Mouse (Mus musculus): ENCODE measurements around the gene Golm1. TPM values are rescaled to one million over a fixed set of nuclear protein-coding genes. Genes with fewer than 3 reads are reported as not detected.

Golm1 gene
- polyA plus RNA-seq, 1 experiment from 2014 or later = 40.9 TPM

DNA sequence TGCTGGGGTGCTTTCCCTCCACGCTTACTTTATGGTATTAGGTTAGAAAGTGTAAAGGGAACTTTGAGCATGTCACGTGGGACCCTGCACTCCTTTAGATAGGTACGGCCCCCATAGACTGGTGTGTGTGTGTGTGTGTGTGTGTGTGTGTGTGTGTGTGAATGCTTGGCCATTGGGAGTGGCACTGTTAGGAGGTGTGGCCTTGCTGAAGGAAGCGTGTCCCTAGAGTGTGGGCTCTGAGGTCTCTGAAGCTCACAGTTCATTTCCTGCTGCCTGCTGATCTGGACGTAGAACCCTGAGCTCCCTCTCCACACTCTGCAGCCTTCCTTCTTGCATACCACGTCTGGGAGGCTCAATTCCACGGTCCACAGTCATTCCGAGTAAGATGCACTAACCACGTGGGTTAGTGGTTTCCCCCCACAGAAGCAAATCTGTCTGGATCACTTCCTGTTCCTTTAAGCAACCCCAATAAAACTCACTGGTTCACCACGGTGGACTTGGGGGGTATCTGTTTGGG is 19.2 kb downstream of the Golm1 start:
- Histone ChIP-seq H3K9me3 (ENCODE audit: control insufficient read depth, low read length) (no peaks in the 10 kb centered on the region), H3K4me2 (ENCODE audit: low read length) (no peak overlapping the region), H3K4me3 (replicated peaks; ENCODE audit: low read length) (no peak overlapping the region), H3K4me1 (replicated peaks; ENCODE audit: control insufficient read depth, insufficient read depth, low read length) (peaks cover 25% of the 10 kb centered on the region), H3K36me3 (ENCODE audit: control insufficient read depth, insufficient read depth) (0 out of 2 replicates have a peak, but pooled peaks cover 2% of the 10 kb centered on the region), H3K9ac (replicated peaks; ENCODE audit: low read depth, low read length) (no peak overlapping the region), H3K27me3 (replicated peaks; ENCODE audit: control insufficient read depth, insufficient read depth, low read length) (no peaks in the 10 kb centered on the region), H3K27ac (ENCODE audit: low read length) (peak overlapping the region; percentile 77)
- WGBS = 68% methylated on average over 10 of the region's 10 CpGs
- no peak for ATAC-seq

GRCm38 (mm10) chr13:59655718-59656315 is 19.8 kb downstream of the Golm1 start:
- 93% methylated on average over 15 of the region's 15 CpGs for WGBS
- 0 out of 2 replicates have a peak, but pooled peaks cover 1% of the 10 kb centered on the region for H3K36me3 ChIP-seq (ENCODE audit: control insufficient read depth, insufficient read depth)
- H3K4me1 ChIP-seq (replicated peaks; ENCODE audit: control insufficient read depth, insufficient read depth, low read length) = peaks cover 25% of the 10 kb centered on the region
- H3K9ac ChIP-seq (replicated peaks; ENCODE audit: low read depth, low read length) = no peak overlapping the region
- no peaks in the 10 kb centered on the region for H3K9me3 ChIP-seq (ENCODE audit: control insufficient read depth, low read length)
- H3K27me3 ChIP-seq (replicated peaks; ENCODE audit: control insufficient read depth, insufficient read depth, low read length) = no peaks in the 10 kb centered on the region
- H3K4me3 ChIP-seq (replicated peaks; ENCODE audit: low read length) = no peak overlapping the region
- no peak overlapping the region for H3K27ac ChIP-seq (ENCODE audit: low read length)
- H3K4me2 ChIP-seq (ENCODE audit: low read length) = no peak overlapping the region
- ATAC-seq = no peak

- no peaks in the 10 kb centered on the region for H3K27me3 ChIP-seq (replicated peaks; ENCODE audit: control insufficient read depth, insufficient read depth, low read length)
- ATAC-seq = no peak
- no peak overlapping the region for H3K4me2 ChIP-seq (ENCODE audit: low read length)
- H3K27ac ChIP-seq (ENCODE audit: low read length) = no peak overlapping the region
- 94% methylated on average over 5 of the region's 5 CpGs for WGBS
- no peaks in the 10 kb centered on the region for H3K36me3 ChIP-seq (ENCODE audit: control insufficient read depth, insufficient read depth)
- H3K9ac ChIP-seq (replicated peaks; ENCODE audit: low read depth, low read length) = no peak overlapping the region
- H3K4me1 ChIP-seq (replicated peaks; ENCODE audit: control insufficient read depth, insufficient read depth, low read length) = peaks cover 25% of the 10 kb centered on the region
- H3K4me3 ChIP-seq (replicated peaks; ENCODE audit: low read length) = no peak overlapping the region
- no peaks in the 10 kb centered on the region for H3K9me3 ChIP-seq (ENCODE audit: control insufficient read depth, low read length)
These were observed 21.1 kb downstream of the Golm1 start for GRCm38 (mm10) chr13:59654465-59654864.

- WGBS = 59% methylated on average over 3 of the region's 3 CpGs
- H3K36me3 ChIP-seq (ENCODE audit: control insufficient read depth, insufficient read depth) = peaks cover 6% of the 10 kb centered on the region; the same call in 1 of the 2 replicates
- H3K4me2 ChIP-seq (ENCODE audit: low read length) = no peak overlapping the region
- no peaks in the 10 kb centered on the region for H3K27me3 ChIP-seq (replicated peaks; ENCODE audit: control insufficient read depth, insufficient read depth, low read length)
- no peaks in the 10 kb centered on the region for H3K9me3 ChIP-seq (ENCODE audit: control insufficient read depth, low read length)
- no peak for ATAC-seq
- H3K4me3 ChIP-seq (replicated peaks; ENCODE audit: low read length) = no peak overlapping the region
- H3K27ac ChIP-seq (ENCODE audit: low read length) = peak overlapping the region; percentile 25
- 0 out of 2 replicates have a peak overlapping the region, but pooled peaks have one; percentile 2 for H3K9ac ChIP-seq (replicated peaks; ENCODE audit: low read depth, low read length)
- H3K4me1 ChIP-seq (replicated peaks; ENCODE audit: control insufficient read depth, insufficient read depth, low read length) = peaks cover 25% of the 10 kb centered on the region
These were observed 22.5 kb downstream of the Golm1 start for GRCm38 (mm10) chr13:59653136-59653535.

DNA sequence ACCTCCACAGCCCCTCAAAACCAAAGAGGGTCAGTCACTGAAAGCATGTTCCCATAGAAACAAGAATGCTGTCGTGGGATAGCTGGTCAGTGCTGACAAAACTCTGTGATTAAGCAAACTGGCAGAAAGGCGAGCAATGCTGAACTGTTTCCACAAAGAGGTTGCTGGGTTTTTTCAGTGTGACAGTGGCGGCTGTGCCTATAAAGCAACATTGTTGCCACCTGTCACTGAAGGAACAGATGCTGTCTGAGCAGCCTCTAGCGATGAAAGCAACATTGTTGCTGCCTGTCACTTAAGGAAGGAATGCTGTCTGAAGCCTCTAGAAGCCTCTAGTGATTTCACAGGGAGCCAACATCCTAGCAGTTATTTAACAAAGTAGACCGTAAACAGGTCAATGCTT is 23.0 kb downstream of the Golm1 start:
- Histone ChIP-seq H3K36me3 (ENCODE audit: control insufficient read depth, insufficient read depth) (peaks cover 6% of the 10 kb centered on the region; the same call in 1 of the 2 replicates), H3K9ac (replicated peaks; ENCODE audit: low read depth, low read length) (0 out of 2 replicates have a peak overlapping the region, but pooled peaks have one; percentile 2), H3K4me1 (replicated peaks; ENCODE audit: control insufficient read depth, insufficient read depth, low read length) (peaks cover 25% of the 10 kb centered on the region), H3K4me2 (ENCODE audit: low read length) (no peak overlapping the region), H3K4me3 (replicated peaks; ENCODE audit: low read length) (no peak overlapping the region), H3K9me3 (ENCODE audit: control insufficient read depth, low read length) (no peaks in the 10 kb centered on the region), H3K27me3 (replicated peaks; ENCODE audit: control insufficient read depth, insufficient read depth, low read length) (no peaks in the 10 kb centered on the region), H3K27ac (ENCODE audit: low read length) (peak overlapping the region; percentile 25)
- ATAC-seq = peak; percentile 59
- WGBS = 32% methylated on average over 5 of the region's 5 CpGs

DNA sequence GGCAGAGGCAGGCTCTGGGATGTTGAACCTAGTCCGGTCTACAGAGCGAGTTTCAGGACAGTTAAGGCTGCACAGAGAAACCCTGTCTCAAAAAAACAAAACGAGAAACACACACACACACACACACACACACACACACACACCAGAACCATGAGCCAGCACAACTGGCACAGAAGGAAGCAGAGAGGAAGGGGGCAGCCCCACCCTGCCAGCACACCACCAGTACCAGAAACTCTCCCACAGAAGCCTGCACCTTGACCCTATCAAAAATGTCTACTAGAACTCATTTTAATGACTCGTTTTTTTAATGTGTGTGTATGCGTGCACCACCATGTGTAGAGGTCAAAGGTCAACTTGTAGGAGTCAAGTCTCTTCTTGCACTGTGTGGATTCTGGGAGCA is 25.8 kb downstream of the Golm1 start:
- no peaks in the 10 kb centered on the region for H3K9me3 ChIP-seq (ENCODE audit: control insufficient read depth, low read length)
- no peak for ATAC-seq
- no peak overlapping the region for H3K4me3 ChIP-seq (replicated peaks; ENCODE audit: low read length)
- no peak overlapping the region for H3K27ac ChIP-seq (ENCODE audit: low read length)
- WGBS = 92% methylated on average over 5 of the region's 5 CpGs
- H3K9ac ChIP-seq (replicated peaks; ENCODE audit: low read depth, low read length) = no peak overlapping the region
- no peak overlapping the region for H3K4me2 ChIP-seq (ENCODE audit: low read length)
- H3K4me1 ChIP-seq (replicated peaks; ENCODE audit: control insufficient read depth, insufficient read depth, low read length) = peaks cover 15% of the 10 kb centered on the region
- peaks cover 10% of the 10 kb centered on the region; the same call in 1 of the 2 replicates for H3K36me3 ChIP-seq (ENCODE audit: control insufficient read depth, insufficient read depth)
- no peaks in the 10 kb centered on the region for H3K27me3 ChIP-seq (replicated peaks; ENCODE audit: control insufficient read depth, insufficient read depth, low read length)

- no peak overlapping the region for H3K9ac ChIP-seq (replicated peaks; ENCODE audit: low read depth, low read length)
- H3K36me3 ChIP-seq (ENCODE audit: control insufficient read depth, insufficient read depth) = peaks cover 12% of the 10 kb centered on the region; the same call in 1 of the 2 replicates
- no peaks in the 10 kb centered on the region for H3K9me3 ChIP-seq (ENCODE audit: control insufficient read depth, low read length)
- H3K4me2 ChIP-seq (ENCODE audit: low read length) = no peak overlapping the region
- no peak for ATAC-seq
- peaks cover 14% of the 10 kb centered on the region for H3K4me1 ChIP-seq (replicated peaks; ENCODE audit: control insufficient read depth, insufficient read depth, low read length)
- H3K4me3 ChIP-seq (replicated peaks; ENCODE audit: low read length) = no peak overlapping the region
- H3K27me3 ChIP-seq (replicated peaks; ENCODE audit: control insufficient read depth, insufficient read depth, low read length) = no peaks in the 10 kb centered on the region
- H3K27ac ChIP-seq (ENCODE audit: low read length) = no peak overlapping the region
- 85% methylated on average over 6 of the region's 6 CpGs for WGBS
These were observed 27.0 kb downstream of the Golm1 start for GRCm38 (mm10) chr13:59648598-59648997.

- Histone ChIP-seq H3K9ac (replicated peaks; ENCODE audit: low read depth, low read length) (no peak overlapping the region), H3K4me2 (ENCODE audit: low read length) (no peak overlapping the region), H3K36me3 (ENCODE audit: control insufficient read depth, insufficient read depth) (peaks cover 12% of the 10 kb centered on the region; the same call in 1 of the 2 replicates), H3K27ac (ENCODE audit: low read length) (no peak overlapping the region), H3K4me3 (replicated peaks; ENCODE audit: low read length) (no peak overlapping the region), H3K27me3 (replicated peaks; ENCODE audit: control insufficient read depth, insufficient read depth, low read length) (no peaks in the 10 kb centered on the region), H3K4me1 (replicated peaks; ENCODE audit: control insufficient read depth, insufficient read depth, low read length) (peaks cover 3% of the 10 kb centered on the region), H3K9me3 (ENCODE audit: control insufficient read depth, low read length) (no peaks in the 10 kb centered on the region)
- 88% methylated on average over 6 of the region's 6 CpGs for WGBS
- no peak for ATAC-seq
These were observed 28.1 kb downstream of the Golm1 start for GRCm38 (mm10) chr13:59647484-59647883.

GRCm38 (mm10) chr13:59646674-59647244 is 28.9 kb downstream of the Golm1 start:
- Histone ChIP-seq H3K4me1 (replicated peaks; ENCODE audit: control insufficient read depth, insufficient read depth, low read length) (no peaks in the 10 kb centered on the region), H3K27me3 (replicated peaks; ENCODE audit: control insufficient read depth, insufficient read depth, low read length) (no peaks in the 10 kb centered on the region), H3K27ac (ENCODE audit: low read length) (no peak overlapping the region), H3K4me3 (replicated peaks; ENCODE audit: low read length) (no peak overlapping the region), H3K9me3 (ENCODE audit: control insufficient read depth, low read length) (no peaks in the 10 kb centered on the region), H3K4me2 (ENCODE audit: low read length) (no peak overlapping the region), H3K36me3 (ENCODE audit: control insufficient read depth, insufficient read depth) (peaks cover 12% of the 10 kb centered on the region; the same call in 1 of the 2 replicates), H3K9ac (replicated peaks; ENCODE audit: low read depth, low read length) (no peak overlapping the region)
- ATAC-seq = no peak
- 29% methylated on average over 11 of the region's 11 CpGs for WGBS
